Mouse (Mus musculus) midbrain, embryonic 12.5 days (tissue): ENCODE measurements around the gene Podxl. TPM values are rescaled to one million over a fixed set of nuclear protein-coding genes. Genes with fewer than 3 reads are reported as not detected.
A peak's percentile ranks its signal among the peaks of the same experiment; 100 is the strongest.

ENCODE experiments used
- ATAC-seq: fragments of 200-750 bp; cut with Nextera tagmentation; 2 replicates; pipeline ENCODE4 v1.8.0; 2017; ENCODE audit warnings: low read depth, moderate TSS enrichment, moderate library complexity; ENCODE audit not compliant: low FRiP score
- H3K27ac ChIP-seq: fragments of 300-500 bp; sonication (generic); replicated peaks from 2 replicates; pipeline ENCODE4 v1.5.1; 2016; ENCODE audit warnings: mild to moderate bottlenecking
- H3K27me3 ChIP-seq: fragments of 300-500 bp; sonication (generic); 2 replicates; pipeline ENCODE4 v1.6.1; 2016; ENCODE audit warnings: mild to moderate bottlenecking
- H3K36me3 ChIP-seq: fragments of 300-500 bp; sonication (generic); 2 replicates; pipeline ENCODE4 v1.6.1; 2016
- H3K4me1 ChIP-seq: fragments of 300-500 bp; sonication (generic); 2 replicates; pipeline ENCODE4 v1.6.1; 2016
- H3K4me2 ChIP-seq: fragments of 300-500 bp; sonication (generic); replicated peaks from 2 replicates; pipeline ENCODE4 v1.6.1; 2016; ENCODE audit warnings: mild to moderate bottlenecking, moderate library complexity
- H3K4me3 ChIP-seq: fragments of 300-500 bp; sonication (generic); 2 replicates; pipeline ENCODE4 v1.5.1; 2016; ENCODE audit warnings: mild to moderate bottlenecking
- H3K9ac ChIP-seq: fragments of 300-500 bp; sonication (generic); replicated peaks from 2 replicates; pipeline ENCODE4 v1.6.1; 2016; ENCODE audit warnings: mild to moderate bottlenecking, moderate library complexity
- H3K9me3 ChIP-seq: fragments of 300-500 bp; sonication (generic); 2 replicates; pipeline ENCODE4 v1.6.1; 2016; ENCODE audit warnings: mild to moderate bottlenecking
- WGBS: fragments of 180-500 bp; shearing (Covaris S2); methylation state at CpG from one replicate; pipeline ENCODE4 v1.1.7; 2016; 5-methylcytosine and 5-hydroxymethylcytosine counted together
- polyA plus RNA-seq: library from polyadenylated mRNA; unstranded; fragments of >200 nt; fragmentation: Nextera tagmentation; extraction: Ambion mirVana; gene quantifications from 2 replicates; pipeline ENCODE4 v1.2.1, GENCODE M21; 2016

Gene Podxl
- polyA plus RNA-seq, 1 experiment from 2014 or later: 14.4 TPM

DNA sequence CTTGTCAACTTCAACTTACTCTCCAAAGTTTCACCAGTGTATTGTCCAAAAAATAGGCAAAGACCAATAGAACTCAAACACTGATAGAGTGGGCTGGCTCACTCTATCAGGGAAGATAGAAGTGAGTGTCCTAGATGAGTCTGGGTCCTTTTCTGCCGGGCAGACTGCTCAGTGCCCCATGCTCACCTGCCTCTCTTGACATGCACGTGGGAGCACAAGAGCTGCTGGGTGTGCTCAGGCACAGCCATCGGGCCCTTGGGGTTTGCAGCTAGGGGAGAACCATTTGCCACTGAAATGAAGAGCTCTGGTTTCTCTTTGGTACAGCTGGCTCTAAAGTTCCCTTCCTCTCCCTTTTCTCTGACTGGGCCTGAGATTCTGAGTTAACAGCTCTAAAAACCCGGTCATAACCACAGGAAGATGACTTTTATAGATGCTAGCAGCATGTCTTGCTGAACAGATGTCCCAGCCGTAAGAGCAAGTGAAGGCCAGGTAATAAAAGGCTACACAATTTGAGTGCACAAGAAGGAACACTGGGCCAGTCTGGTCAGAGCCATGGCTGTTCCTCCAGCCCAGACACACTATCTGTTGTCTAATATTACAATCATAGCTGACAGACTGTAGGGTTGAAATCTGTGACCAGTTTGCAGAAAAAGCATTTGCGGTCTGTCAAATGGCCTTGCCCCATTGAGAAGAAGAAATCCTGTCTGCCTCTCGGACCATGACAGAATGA, 43.1 kb downstream of the Podxl start:
- Histone ChIP-seq H3K36me3 (peaks cover 39% of the 10 kb centered on the region), H3K27me3 (no peaks in the 10 kb centered on the region), H3K9ac (no peak overlapping the region), H3K27ac (0 out of 2 replicates have a peak overlapping the region, but pooled peaks have one; percentile 20), H3K4me3 (no peak overlapping the region), H3K9me3 (no peaks in the 10 kb centered on the region), H3K4me2 (no peak overlapping the region), H3K4me1 (0 out of 2 replicates have a peak, but pooled peaks cover 11% of the 10 kb centered on the region)
- WGBS: 77% methylated on average over 7 of the region's 7 CpGs
- ATAC-seq: no peak

DNA sequence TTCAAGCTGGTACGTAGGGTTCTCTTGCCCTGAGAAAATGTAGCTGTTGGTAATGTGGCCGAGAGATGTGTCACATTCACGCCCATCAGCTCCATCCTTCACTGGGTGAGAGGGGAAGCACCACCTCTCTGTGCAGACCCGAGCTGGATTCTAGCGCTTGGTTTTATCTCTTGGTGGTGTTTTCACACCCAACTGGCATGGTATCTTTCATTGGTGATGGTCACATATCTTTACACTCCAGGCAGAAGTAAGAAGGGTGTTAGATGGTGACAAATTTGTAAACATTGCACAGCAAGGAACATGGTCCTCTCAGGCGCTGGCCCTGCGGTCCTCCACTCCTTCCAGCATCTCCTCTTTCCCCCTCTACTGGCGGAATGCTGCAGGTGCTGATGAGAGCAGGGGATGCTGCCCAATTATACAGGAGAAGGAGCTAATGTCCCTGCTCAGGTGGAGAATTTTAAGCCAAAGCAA, 44.7 kb downstream of the Podxl start:
- 75% methylated on average over 8 of the region's 8 CpGs for WGBS
- Histone ChIP-seq H3K9ac (no peak overlapping the region), H3K27me3 (no peaks in the 10 kb centered on the region), H3K4me1 (0 out of 2 replicates have a peak, but pooled peaks cover 11% of the 10 kb centered on the region), H3K4me3 (no peak overlapping the region), H3K4me2 (no peak overlapping the region), H3K27ac (no peak overlapping the region), H3K9me3 (no peaks in the 10 kb centered on the region), H3K36me3 (peaks cover 27% of the 10 kb centered on the region)
- ATAC-seq: no peak

DNA sequence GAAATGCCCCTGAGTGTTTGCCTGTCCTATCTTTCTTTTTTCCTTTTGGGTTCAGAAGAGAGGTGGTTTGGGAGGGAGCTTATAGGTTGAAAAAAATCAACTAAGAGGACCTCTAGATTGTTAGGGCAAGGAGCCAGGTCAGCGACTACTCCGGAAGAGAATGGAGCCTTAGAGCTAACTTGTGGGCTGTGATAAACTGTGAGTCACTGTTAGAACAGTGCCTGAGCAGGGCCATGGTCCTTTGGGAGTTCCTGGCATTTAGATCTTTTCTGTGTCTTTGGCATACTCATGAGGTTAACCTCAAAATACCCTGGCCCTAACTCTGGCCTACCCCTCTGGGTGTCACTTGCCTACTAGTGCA, 45.5 kb downstream of the Podxl start:
- H3K9me3 ChIP-seq: no peaks in the 10 kb centered on the region
- H3K27ac ChIP-seq: no peak overlapping the region
- 83% methylated on average over 2 of the region's 2 CpGs for WGBS
- no peaks in the 10 kb centered on the region for H3K27me3 ChIP-seq
- no peak overlapping the region for H3K4me2 ChIP-seq
- H3K9ac ChIP-seq: no peak overlapping the region
- ATAC-seq: no peak
- H3K4me1 ChIP-seq: 0 out of 2 replicates have a peak, but pooled peaks cover 11% of the 10 kb centered on the region
- H3K36me3 ChIP-seq: peaks cover 20% of the 10 kb centered on the region
- H3K4me3 ChIP-seq: no peak overlapping the region

DNA sequence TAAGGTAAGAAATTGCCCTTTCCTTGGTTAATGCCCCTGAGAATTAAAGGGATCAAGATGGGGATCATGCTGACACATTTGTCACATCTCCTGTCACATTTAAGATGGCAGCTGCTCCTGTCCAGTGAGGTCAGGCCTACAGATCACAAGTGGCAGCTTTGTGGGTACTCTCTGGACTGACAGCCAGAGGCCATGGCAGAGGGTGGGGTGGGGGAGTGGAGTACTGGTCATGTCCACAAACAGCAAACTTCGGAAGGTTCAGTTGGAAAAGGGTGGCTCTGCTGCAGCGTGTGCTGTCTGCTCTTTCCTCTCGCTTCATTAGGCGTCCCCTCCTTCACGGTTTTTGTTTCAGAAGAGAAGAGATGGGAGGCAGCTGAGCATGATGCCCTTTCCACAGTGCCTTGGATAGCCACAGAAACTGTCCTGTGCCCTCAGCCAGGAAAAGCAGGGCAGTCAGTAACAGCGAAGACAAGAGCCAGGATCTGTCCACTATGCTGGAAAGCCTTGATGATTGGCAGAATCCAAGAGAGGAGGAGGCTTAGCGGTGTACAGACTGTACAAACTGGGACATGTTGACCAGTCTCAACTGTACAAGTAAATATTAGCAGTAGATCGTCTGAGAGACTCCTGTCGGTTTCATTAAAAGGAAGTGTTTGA, 46.0 kb downstream of the Podxl start:
- no peaks in the 10 kb centered on the region for H3K27me3 ChIP-seq
- peaks cover 15% of the 10 kb centered on the region for H3K36me3 ChIP-seq
- no peak overlapping the region for H3K4me3 ChIP-seq
- no peak overlapping the region for H3K4me2 ChIP-seq
- no peak overlapping the region for H3K27ac ChIP-seq
- 69% methylated on average over 9 of the region's 9 CpGs for WGBS
- no peak for ATAC-seq
- H3K9ac ChIP-seq: no peak overlapping the region
- 0 out of 2 replicates have a peak, but pooled peaks cover 11% of the 10 kb centered on the region for H3K4me1 ChIP-seq
- no peaks in the 10 kb centered on the region for H3K9me3 ChIP-seq

DNA sequence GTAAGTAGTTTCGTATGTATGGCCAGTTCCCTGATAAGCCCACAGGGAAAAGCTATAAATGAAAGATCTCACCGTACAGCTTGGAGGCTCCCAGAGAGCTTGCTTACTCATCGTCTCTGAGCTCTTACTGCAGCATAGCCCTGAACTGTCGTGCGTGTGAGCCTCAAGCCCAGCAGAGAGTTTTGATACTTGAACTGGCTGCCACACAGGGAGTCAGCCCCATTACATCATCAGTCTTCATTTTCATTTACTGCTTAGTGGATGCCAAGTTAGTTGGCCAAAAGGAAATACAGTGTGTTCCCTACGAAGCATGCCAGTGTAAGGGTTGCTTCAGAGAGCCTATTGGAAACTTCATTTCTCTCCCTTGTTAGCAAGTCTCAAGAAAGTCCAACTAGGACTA, 50.1 kb downstream of the Podxl start:
- ATAC-seq: no peak
- 81% methylated on average over 6 of the region's 6 CpGs for WGBS

DNA sequence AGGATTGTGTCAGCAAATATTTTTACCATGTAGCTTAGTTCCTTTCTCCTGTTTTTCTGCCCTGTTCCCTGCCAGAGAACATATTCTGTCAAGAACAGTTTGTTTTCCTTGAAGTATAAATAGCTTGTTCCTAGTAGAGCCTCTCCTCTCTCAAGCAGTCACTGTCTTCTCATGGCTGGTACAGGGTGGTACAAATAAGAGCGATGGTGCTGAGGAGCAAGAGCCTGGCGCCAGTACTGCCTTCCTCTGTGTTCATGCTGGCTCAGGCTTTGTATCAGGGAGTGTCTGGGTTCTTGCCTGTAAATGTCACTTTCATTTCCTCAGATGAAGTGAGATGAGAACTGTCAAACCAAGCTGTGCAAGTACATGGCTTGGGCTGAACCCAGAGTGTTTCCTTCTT, 61.2 kb downstream of the Podxl start:
- H3K4me2 ChIP-seq: no peak overlapping the region
- H3K9me3 ChIP-seq: no peaks in the 10 kb centered on the region
- no peak overlapping the region for H3K27ac ChIP-seq
- WGBS: 95% methylated on average over 2 of the region's 2 CpGs
- no peak for ATAC-seq
- H3K4me3 ChIP-seq: no peak overlapping the region
- H3K4me1 ChIP-seq: no peaks in the 10 kb centered on the region
- H3K36me3 ChIP-seq: peaks cover 25% of the 10 kb centered on the region
- H3K27me3 ChIP-seq: no peaks in the 10 kb centered on the region
- H3K9ac ChIP-seq: no peak overlapping the region

More for the DNA sequence above, 50.1 kb downstream of the Podxl start:
- H3K36me3 ChIP-seq: no peaks in the 10 kb centered on the region
- H3K4me3 ChIP-seq: no peak overlapping the region
- H3K27ac ChIP-seq: no peak overlapping the region
- H3K9ac ChIP-seq: no peak overlapping the region
- 0 out of 2 replicates have a peak, but pooled peaks cover 6% of the 10 kb centered on the region for H3K4me1 ChIP-seq
- H3K4me2 ChIP-seq: no peak overlapping the region
- no peaks in the 10 kb centered on the region for H3K27me3 ChIP-seq
- H3K9me3 ChIP-seq: no peaks in the 10 kb centered on the region

DNA sequence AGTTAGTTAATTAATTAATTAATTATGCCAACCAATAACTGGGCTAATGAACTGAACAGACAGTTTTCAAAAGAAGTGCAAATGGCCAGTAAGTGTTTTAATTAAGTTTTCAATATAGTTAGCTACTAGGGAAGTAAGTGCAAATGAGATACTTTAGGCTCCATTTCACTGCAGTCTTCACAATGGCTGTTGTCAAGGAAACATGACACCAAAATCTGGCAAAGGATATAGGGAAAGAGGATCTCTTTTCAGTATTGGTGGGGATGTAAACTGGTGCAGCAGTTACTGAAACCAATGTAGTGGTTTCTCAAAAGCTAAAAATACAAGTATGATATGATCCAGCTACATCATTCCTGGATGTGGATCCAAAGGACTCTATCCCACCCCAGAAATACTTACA, 63.1 kb downstream of the Podxl start:
- ATAC-seq: no peak
- no peak overlapping the region for H3K27ac ChIP-seq
- no peak overlapping the region for H3K9ac ChIP-seq
- H3K4me1 ChIP-seq: no peaks in the 10 kb centered on the region
- no peaks in the 10 kb centered on the region for H3K9me3 ChIP-seq
- H3K4me3 ChIP-seq: no peak overlapping the region
- no peak overlapping the region for H3K4me2 ChIP-seq
- H3K36me3 ChIP-seq: peaks cover 36% of the 10 kb centered on the region
- no peaks in the 10 kb centered on the region for H3K27me3 ChIP-seq

DNA sequence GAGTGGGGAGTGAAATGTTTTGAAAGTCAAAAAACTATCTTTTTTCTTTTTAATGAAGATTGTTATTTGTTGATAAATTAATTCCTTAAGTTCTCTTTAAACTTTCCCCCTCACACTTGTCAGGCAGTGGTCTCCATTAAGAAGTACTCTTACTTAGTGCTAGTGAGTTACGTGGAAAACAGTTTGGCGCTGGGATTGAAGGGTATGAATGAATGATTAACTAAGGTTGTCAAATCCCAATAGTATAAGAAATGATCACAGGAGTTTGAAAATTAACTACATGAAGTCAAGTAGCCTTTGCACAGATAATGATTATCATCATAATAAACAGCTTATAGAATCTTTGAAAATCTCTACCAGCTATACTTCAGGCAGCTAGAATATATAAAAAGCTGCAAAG, 63.5 kb downstream of the Podxl start:
- ATAC-seq: no peak
- no peak overlapping the region for H3K4me2 ChIP-seq
- 81% methylated on average over 2 of the region's 2 CpGs for WGBS
- H3K4me1 ChIP-seq: no peaks in the 10 kb centered on the region
- H3K27me3 ChIP-seq: no peaks in the 10 kb centered on the region
- no peak overlapping the region for H3K9ac ChIP-seq
- no peaks in the 10 kb centered on the region for H3K9me3 ChIP-seq
- H3K4me3 ChIP-seq: no peak overlapping the region
- H3K27ac ChIP-seq: no peak overlapping the region
- peaks cover 37% of the 10 kb centered on the region for H3K36me3 ChIP-seq

DNA sequence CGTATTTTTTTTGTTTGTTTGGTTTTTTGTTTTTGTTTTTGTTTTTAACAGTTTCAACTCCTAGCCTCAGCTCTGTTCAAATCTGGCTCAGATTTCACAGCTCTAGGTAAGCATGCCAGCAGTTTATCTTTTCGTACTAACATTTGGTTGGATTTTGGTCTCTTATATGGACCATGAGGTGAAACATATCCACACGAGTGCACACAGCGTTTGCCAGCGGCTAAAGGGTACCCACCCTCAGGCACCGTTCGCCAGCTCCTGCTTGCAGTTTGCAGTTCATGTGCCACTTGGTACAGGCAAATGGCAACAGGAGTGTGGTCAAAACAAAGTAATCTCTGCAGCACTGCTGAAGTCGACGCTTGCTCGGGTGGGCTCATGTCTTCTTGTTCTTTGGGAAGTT, 63.9 kb downstream of the Podxl start:
- no peaks in the 10 kb centered on the region for H3K27me3 ChIP-seq
- no peak overlapping the region for H3K9ac ChIP-seq
- no peak overlapping the region for H3K4me2 ChIP-seq
- no peaks in the 10 kb centered on the region for H3K4me1 ChIP-seq
- no peak overlapping the region for H3K4me3 ChIP-seq
- WGBS: 92% methylated on average over 10 of the region's 10 CpGs
- H3K27ac ChIP-seq: no peak overlapping the region
- H3K9me3 ChIP-seq: no peaks in the 10 kb centered on the region
- ATAC-seq: no peak
- H3K36me3 ChIP-seq: peaks cover 37% of the 10 kb centered on the region

DNA sequence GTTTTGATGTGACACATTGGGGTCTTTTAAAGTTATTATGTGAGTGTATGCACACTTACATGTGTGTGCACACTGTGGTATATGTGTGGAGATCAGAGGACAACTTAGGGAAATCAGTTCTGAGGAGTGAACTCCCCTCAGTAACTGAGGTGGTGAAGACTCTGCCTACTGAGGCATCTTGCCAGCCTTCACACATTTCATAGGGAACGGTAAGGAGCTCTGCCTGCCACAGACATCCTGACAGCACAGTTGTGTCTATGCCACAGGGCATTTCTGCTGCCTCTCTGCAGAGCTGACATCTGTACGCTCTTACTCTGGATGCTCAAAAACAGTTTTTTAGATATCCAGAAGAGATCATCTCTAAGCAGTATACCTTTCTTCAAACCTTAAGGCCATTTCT, 67.6 kb downstream of the Podxl start:
- H3K9me3 ChIP-seq: no peaks in the 10 kb centered on the region
- H3K27me3 ChIP-seq: no peaks in the 10 kb centered on the region
- H3K36me3 ChIP-seq: peaks cover 32% of the 10 kb centered on the region
- no peak overlapping the region for H3K4me2 ChIP-seq
- no peaks in the 10 kb centered on the region for H3K4me1 ChIP-seq
- H3K4me3 ChIP-seq: no peak overlapping the region
- WGBS: 92% methylated on average over 2 of the region's 2 CpGs
- H3K9ac ChIP-seq: no peak overlapping the region
- no peak for ATAC-seq
- H3K27ac ChIP-seq: no peak overlapping the region

DNA sequence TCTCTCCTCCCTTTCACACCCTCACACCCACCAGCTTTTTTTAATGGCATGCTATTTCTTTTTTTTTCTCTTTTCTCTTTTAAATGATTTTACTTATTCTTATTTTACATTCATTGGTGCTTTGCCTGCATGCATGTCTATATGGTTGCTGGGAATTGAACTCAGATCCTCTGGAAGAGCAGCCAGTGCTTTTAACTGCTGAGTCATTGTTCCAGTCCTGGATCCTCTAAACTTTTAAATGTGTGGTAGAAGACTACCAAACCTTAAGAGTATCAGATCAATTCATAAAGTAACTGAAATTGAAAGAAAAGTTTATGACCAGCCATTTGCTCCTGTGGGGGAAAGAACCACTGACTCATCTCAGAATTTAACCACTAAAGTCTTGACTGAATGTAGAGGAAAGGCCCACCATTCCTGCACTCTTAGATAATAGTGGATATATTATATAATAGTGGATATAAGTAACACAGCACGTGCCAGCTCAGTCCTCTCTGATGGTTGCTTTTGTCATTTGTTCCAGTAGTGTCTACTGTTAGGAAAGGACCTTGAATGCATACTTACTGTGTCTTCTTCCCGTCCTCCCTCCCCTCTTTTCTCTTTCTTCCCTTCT, 68.6 kb downstream of the Podxl start:
- Histone ChIP-seq H3K27me3 (no peaks in the 10 kb centered on the region), H3K4me2 (no peak overlapping the region), H3K36me3 (peaks cover 33% of the 10 kb centered on the region), H3K4me1 (no peaks in the 10 kb centered on the region), H3K9me3 (no peaks in the 10 kb centered on the region), H3K4me3 (no peak overlapping the region), H3K27ac (no peak overlapping the region), H3K9ac (no peak overlapping the region)
- no peak for ATAC-seq
- WGBS: 84% methylated on average over 2 of the region's 2 CpGs

DNA sequence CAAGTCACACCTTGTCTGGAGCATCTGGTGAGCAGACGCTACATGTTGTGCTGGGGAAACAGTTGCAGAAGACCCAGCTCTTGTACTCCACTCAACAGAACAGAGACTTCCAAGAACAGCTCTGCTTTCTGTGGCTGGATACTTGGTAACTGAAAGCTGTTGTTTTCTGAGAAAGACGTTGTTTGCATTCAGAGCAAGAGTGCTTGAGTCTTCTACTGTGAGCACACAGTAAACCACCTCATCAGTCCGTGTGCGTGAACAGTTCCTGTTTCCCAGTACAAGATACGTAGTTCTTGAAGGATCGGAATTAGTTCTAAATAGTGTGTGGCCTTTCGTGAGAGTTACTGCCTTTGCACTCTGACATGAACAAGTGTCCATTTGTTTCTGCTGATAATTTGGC, 73.8 kb downstream of the Podxl start:
- no peaks in the 10 kb centered on the region for H3K27me3 ChIP-seq
- WGBS: 92% methylated on average over 7 of the region's 7 CpGs
- no peak overlapping the region for H3K9ac ChIP-seq
- H3K4me2 ChIP-seq: no peak overlapping the region
- 0 out of 2 replicates have a peak, but pooled peaks cover 3% of the 10 kb centered on the region for H3K9me3 ChIP-seq
- H3K4me1 ChIP-seq: no peaks in the 10 kb centered on the region
- peaks cover 25% of the 10 kb centered on the region for H3K36me3 ChIP-seq
- H3K27ac ChIP-seq: no peak overlapping the region
- no peak overlapping the region for H3K4me3 ChIP-seq
- ATAC-seq: no peak
